Mouse (Mus musculus): ENCODE measurements at regions not wholly inside any gene's neighbourhood (a gene's known extent, or its start where the extent isn't known, plus 50 kb on each side); places are given as distances from the start of the nearest gene placed in this dataset.

- TF ChIP-seq CTCF (IDR thresholded peaks at IDR 0.05; ENCODE audit: low read depth, low read length), result no peak
- TF ChIP-seq POLR2A (IDR thresholded peaks at IDR 0.05; ENCODE audit: extremely low read depth, insufficient read depth, low read length), result no peak
These were observed 396.1 kb downstream of the Hs3st3b1 start for GRCm38 (mm10) chr11:63525956-63526355.
